Mouse (Mus musculus) CH12.LX (cell line): Measurements from ENCODE around the gene Camkk2. TPM values are rescaled to one million over a fixed set of nuclear protein-coding genes. Genes with fewer than 3 reads are reported as not detected.

Experiments
- DNase-seq: peaks from one replicate; pipeline ENCODE4 v3.0.0-alpha.2; 2013; ENCODE audit errors: extremely low read depth
- H3K27ac ChIP-seq: 2 replicates; pipeline ENCODE4 v1.5.1; 2012; ENCODE audit warnings: low read depth, mild to moderate bottlenecking, control low read depth, moderate library complexity; ENCODE audit not compliant: insufficient read depth
- H3K27me3 ChIP-seq: replicated peaks from 2 replicates; pipeline ENCODE3; 2012; ENCODE audit warnings: inconsistent platforms
- H3K36me3 ChIP-seq, 2 experiments: replicated peaks in 1 of 2; 2 replicates each; pipeline versions ENCODE3 to v1.6.1; 2012; ENCODE audit warnings: inconsistent platforms in 1 of 2, low read length in 1 of 2, mild to moderate bottlenecking in 1 of 2, mixed read lengths in 1 of 2, moderate library complexity in 1 of 2; ENCODE audit not compliant: control insufficient read depth in 1 of 2, insufficient read depth in 1 of 2
- H3K4me1 ChIP-seq, 2 experiments: 2 replicates each; pipeline ENCODE4 v1.6.1; 2012; ENCODE audit warnings: inconsistent platforms in 1 of 2, moderate library complexity in 1 of 2; ENCODE audit not compliant: insufficient read depth in 2 of 2, control insufficient read depth in 1 of 2
- H3K4me2 ChIP-seq: 2 replicates; pipeline ENCODE4 v1.6.1; 2012; ENCODE audit warnings: low read depth, mild to moderate bottlenecking, control low read depth; ENCODE audit not compliant: poor library complexity, insufficient read depth, severe bottlenecking
- H3K4me3 ChIP-seq, 3 experiments: fragments of 150-350 bp in 1 of 3; sonication (generic) in 1 of 3; replicated peaks in 1 of 3; 2 replicates each; pipeline versions ENCODE3 to v1.5.1; 2011 to 2012; ENCODE audit warnings: low read depth in 2 of 3, low read length in 2 of 3, mild to moderate bottlenecking in 2 of 3, moderate library complexity in 2 of 3, control low read depth in 1 of 3, improper control_type of control experiment in 1 of 3, inconsistent platforms in 1 of 3, mixed read lengths in 1 of 3; ENCODE audit not compliant: poor library complexity in 1 of 3
- H3K79me2 ChIP-seq: replicated peaks from 2 replicates; pipeline ENCODE4 v1.6.1; 2012; ENCODE audit warnings: mild to moderate bottlenecking, moderate library complexity; ENCODE audit not compliant: control insufficient read depth, poor library complexity, insufficient read depth, severe bottlenecking; ENCODE audit errors: extremely low read depth
- H3K9ac ChIP-seq: 2 replicates; pipeline ENCODE4 v1.6.1; 2012; ENCODE audit warnings: low read depth, mild to moderate bottlenecking, control low read depth, moderate library complexity; ENCODE audit not compliant: insufficient read depth
- H3K9me3 ChIP-seq: replicated peaks from 2 replicates; pipeline ENCODE3; 2012; ENCODE audit warnings: low read length, inconsistent platforms, mixed read lengths
- CHD1 ChIP-seq: IDR thresholded peaks from 2 replicates; pipeline ENCODE4 v1.6.1; 2012; ENCODE audit warnings: low read depth, low read length, improper control_type of control experiment, inconsistent platforms
- CHD2 ChIP-seq: IDR thresholded peaks from 2 replicates; pipeline ENCODE4 v1.6.1; 2011; ENCODE audit warnings: low read length, improper control_type of control experiment
- CTCF ChIP-seq, 2 experiments: IDR thresholded peaks in 1 of 2; conservative IDR thresholded peaks in 1 of 2; 2 replicates each; pipeline ENCODE4 v1.5.1; 2011 to 2012; ENCODE audit warnings: low read depth in 2 of 2, low read length in 2 of 2, improper control_type of control experiment in 1 of 2, inconsistent platforms in 1 of 2, mild to moderate bottlenecking in 1 of 2, moderate library complexity in 1 of 2
- E2F4 ChIP-seq: IDR thresholded peaks from 2 replicates; pipeline ENCODE4 v1.6.1; 2011; ENCODE audit warnings: low read depth, low read length, improper control_type of control experiment; ENCODE audit not compliant: insufficient replicate concordance
- ETS1 ChIP-seq: conservative IDR thresholded peaks from 2 replicates; pipeline ENCODE4 v1.6.1; 2012; ENCODE audit warnings: low read depth, mild to moderate bottlenecking, inconsistent platforms, low read length, improper control_type of control experiment, moderate library complexity
- IRF4 ChIP-seq: IDR thresholded peaks from 2 replicates; pipeline ENCODE4 v1.6.1; 2014; ENCODE audit warnings: low read depth, mild to moderate bottlenecking, inconsistent platforms, low read length, improper control_type of control experiment
- KAT2A ChIP-seq: IDR thresholded peaks from 2 replicates; pipeline ENCODE4 v1.6.1; 2012; ENCODE audit warnings: low read length, improper control_type of control experiment, inconsistent platforms; ENCODE audit not compliant: insufficient replicate concordance
- MAZ ChIP-seq: IDR thresholded peaks from 2 replicates; pipeline ENCODE4 v1.6.1; 2012; ENCODE audit warnings: low read depth, mild to moderate bottlenecking, inconsistent platforms, low read length, improper control_type of control experiment, moderate library complexity
- NELFE ChIP-seq: IDR thresholded peaks from 2 replicates; pipeline ENCODE4 v1.6.1; 2011; ENCODE audit warnings: low read depth, low read length, improper control_type of control experiment
- NRF1 ChIP-seq: IDR thresholded peaks from 2 replicates; pipeline ENCODE4 v1.6.1; 2014; ENCODE audit warnings: low read depth, mild to moderate bottlenecking, inconsistent platforms, low read length, improper control_type of control experiment, moderate library complexity
- PAX5 ChIP-seq: IDR thresholded peaks from 2 replicates; pipeline ENCODE4 v1.6.1; 2012; ENCODE audit warnings: low read length, inconsistent platforms, mixed read lengths
- POLR2A ChIP-seq: IDR thresholded peaks from 2 replicates; pipeline ENCODE4 v1.6.1; 2011; ENCODE audit warnings: low read depth, mild to moderate bottlenecking, improper control_type of control experiment, low read length
- POLR2AphosphoS2 ChIP-seq: IDR thresholded peaks from 2 replicates; pipeline ENCODE4 v1.6.1; 2011; ENCODE audit warnings: low read depth, low read length, improper control_type of control experiment
- SIN3A ChIP-seq: IDR thresholded peaks from 2 replicates; pipeline ENCODE4 v1.6.1; 2012; ENCODE audit warnings: low read length, improper control_type of control experiment, inconsistent platforms
- TBP ChIP-seq: conservative IDR thresholded peaks from 2 replicates; pipeline ENCODE4 v1.6.1; 2011; ENCODE audit warnings: low read depth, low read length, improper control_type of control experiment
- USF1 ChIP-seq: IDR thresholded peaks from 2 replicates; pipeline ENCODE4 v1.6.1; 2014; ENCODE audit warnings: low read depth, mild to moderate bottlenecking, inconsistent platforms, low read length, improper control_type of control experiment
- USF2 ChIP-seq: conservative IDR thresholded peaks from 2 replicates; pipeline ENCODE4 v1.6.1; 2011; ENCODE audit warnings: low read depth, low read length, improper control_type of control experiment
- ZC3H11A ChIP-seq: IDR thresholded peaks from 2 replicates; pipeline ENCODE4 v1.6.1; 2012; ENCODE audit warnings: low read depth, mild to moderate bottlenecking, inconsistent platforms, low read length, improper control_type of control experiment
- ZKSCAN1 ChIP-seq: IDR thresholded peaks from 2 replicates; pipeline ENCODE4 v1.6.1; 2012; ENCODE audit warnings: low read depth, inconsistent platforms, low read length, improper control_type of control experiment, borderline replicate concordance
- dilution Hi-C: fragments of 300-500 bp; cut with MboI; formaldehyde crosslinking; loops from 2 replicates; pipeline ENCODE4 v1.14.3; 2020; ENCODE audit warnings: low sequenced_read_pairs; ENCODE audit not compliant: extremely low pct_unique_long_range_greater_than_20kb, extremely low pct_ligation_motif_present
- in situ Hi-C: fragments of 300-500 bp; cut with MboI; formaldehyde crosslinking; loops from 3 replicates; pipeline ENCODE4 v1.14.3; 2019; ENCODE audit warnings: low sequenced_read_pairs, low pct_ligation_motif_present, low pct_unique_long_range_greater_than_20kb, mixed read lengths
- polyA plus RNA-seq: library from polyadenylated mRNA; unstranded; fragments of >175 nt; gene quantifications from 2 replicates; pipeline ENCODE4 v1.2.1, GENCODE M21; 2012; ENCODE audit warnings: low read depth; ENCODE audit not compliant: insufficient read length
- total RNA-seq, 2 experiments: library from RNA; depleted of rRNA; stranded (reverse); fragments of 300-350 nt in 1 of 2; fragments of >200 nt in 1 of 2; gene quantifications; 2 replicates each; pipeline ENCODE4 v1.2.3; 2012 to 2014

The Camkk2 gene
- total and polyA plus RNA-seq, 3 experiments = 8.6 to 12.7 (median 12.3) TPM

DNA sequence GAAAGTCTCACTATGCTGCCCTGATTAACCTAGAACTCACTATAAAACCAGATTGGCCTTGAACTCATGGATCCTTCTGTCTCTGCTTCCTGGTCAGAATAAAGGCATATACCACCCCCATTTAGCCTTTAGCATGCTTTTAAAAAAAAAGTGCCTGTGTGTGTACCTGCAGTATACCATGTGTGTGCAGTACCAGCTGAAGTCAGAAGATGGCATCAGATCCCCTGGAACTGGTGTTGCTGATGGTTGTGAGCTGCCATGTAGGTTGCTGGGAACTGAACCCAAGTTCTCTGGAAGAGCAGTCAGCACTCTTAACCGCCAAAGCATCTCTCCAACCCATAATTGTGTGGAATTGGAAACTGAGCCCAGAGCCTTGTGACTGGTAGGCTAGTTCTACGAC, 62.4 kb downstream of the Camkk2 start:
- H3K4me2 ChIP-seq = no peak overlapping the region
- peaks cover 3 to 31% of the 10 kb centered on the region in 2 experiments for H3K4me1 ChIP-seq
- H3K36me3 ChIP-seq = peaks cover 2 to 59% of the 10 kb centered on the region in 2 experiments
- H3K4me3 ChIP-seq = no peak overlapping the region
- H3K27me3 ChIP-seq = no peaks in the 10 kb centered on the region
- H3K9ac ChIP-seq = no peak overlapping the region
- TF ChIP-seq CTCF (conservative IDR thresholded peaks at IDR 0.05 in 1 of 2, IDR thresholded peaks at IDR 0.05 in 1 of 2; ENCODE audit: low read depth in 2 of 2, low read length in 2 of 2) = peak; percentile 22; a peak in 2 of 4 replicates
- TF ChIP-seq ETS1 = no peak
- dilution Hi-C loops = no loop called here
- in situ Hi-C loops = loop anchor here (10.0 kb wide), 1 partner anchor 72 kb away; the partner anchor contains the start of gene P2rx7
- peaks cover 17% of the 10 kb centered on the region for H3K9me3 ChIP-seq
- no peaks in the 10 kb centered on the region for H3K79me2 ChIP-seq
- no peak overlapping the region for H3K27ac ChIP-seq
- no peak for DNase-seq

DNA sequence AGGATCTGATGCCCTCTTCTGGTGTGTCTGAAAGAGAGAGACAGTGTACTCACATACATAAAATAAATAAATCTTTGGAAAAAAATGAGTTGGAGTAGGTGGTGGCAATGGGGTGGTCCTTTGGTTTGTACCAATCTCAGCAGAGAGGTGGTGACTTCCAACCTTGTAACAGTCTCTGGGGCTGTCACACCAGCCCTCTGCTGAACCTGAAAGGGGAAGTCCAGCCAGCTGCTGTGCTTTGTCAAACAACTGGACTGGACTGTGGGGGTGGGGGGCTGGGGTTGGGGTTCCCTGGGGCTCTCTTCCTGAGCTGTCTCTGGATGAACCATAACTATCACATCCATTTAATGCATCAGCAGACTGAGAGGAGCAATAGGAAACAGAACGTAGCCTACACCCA, 63.5 kb downstream of the Camkk2 start:
- H3K36me3 ChIP-seq = peaks cover 2 to 60% of the 10 kb centered on the region in 2 experiments
- no peaks in the 10 kb centered on the region for H3K27me3 ChIP-seq
- TF ChIP-seq ZC3H11A = no peak
- TF ChIP-seq CHD1 = no peak
- TF ChIP-seq NELFE = no peak
- no peak for TF ChIP-seq ETS1
- no peak for TF ChIP-seq SIN3A
- TF ChIP-seq IRF4 = no peak
- no peak for TF ChIP-seq PAX5
- no peak for TF ChIP-seq POLR2A
- TF ChIP-seq CHD2 = no peak
- TF ChIP-seq KAT2A = no peak
- H3K4me2 ChIP-seq = no peak overlapping the region
- dilution Hi-C loops = no loop called here
- peaks cover 3 to 31% of the 10 kb centered on the region in 2 experiments for H3K4me1 ChIP-seq
- peak; percentile 40 for DNase-seq
- in situ Hi-C loops = loop anchor here (10.0 kb wide), 1 partner anchor 71 kb away; the partner anchor contains the start of gene P2rx7
- peaks cover 20% of the 10 kb centered on the region for H3K9me3 ChIP-seq
- no peak overlapping the region for H3K4me3 ChIP-seq
- no peak overlapping the region for H3K9ac ChIP-seq
- no peak overlapping the region for H3K27ac ChIP-seq
- H3K79me2 ChIP-seq = no peaks in the 10 kb centered on the region

DNA sequence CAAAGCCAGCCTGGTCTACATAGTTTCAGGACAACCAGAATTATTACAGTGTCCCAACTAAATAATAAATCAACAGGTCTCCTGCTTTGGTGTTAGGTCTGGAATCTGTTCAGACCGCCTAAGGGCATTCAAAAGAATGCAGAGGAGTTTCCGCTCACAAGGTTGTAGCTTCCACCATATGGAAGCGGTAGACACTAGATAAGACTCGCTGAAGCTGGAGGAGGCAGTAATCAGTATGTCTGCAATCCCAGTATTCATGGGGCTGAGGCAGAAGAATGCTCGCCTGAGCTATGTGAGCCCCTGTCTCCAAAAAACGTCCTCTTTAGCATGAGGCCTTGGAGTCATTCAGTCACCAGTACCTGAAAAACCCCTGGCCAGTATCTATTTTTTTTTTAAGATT, 70.4 kb downstream of the Camkk2 start:
- TF ChIP-seq NRF1 (no peak), USF1 (no peak), IRF4 (no peak), USF2 (no peak), MAZ (no peak), E2F4 (no peak), SIN3A (no peak), CTCF (conservative IDR thresholded peaks at IDR 0.05 in 1 of 2, IDR thresholded peaks at IDR 0.05 in 1 of 2; ENCODE audit: low read depth in 2 of 2, low read length in 2 of 2) (no peak), ZKSCAN1 (no peak), POLR2AphosphoS2 (no peak), TBP (no peak), CHD1 (no peak)
- Histone ChIP-seq H3K4me3 (no peak overlapping the region), H3K79me2 (no peaks in the 10 kb centered on the region), H3K9ac (no peak overlapping the region), H3K27me3 (peaks cover 8% of the 10 kb centered on the region), H3K27ac (no peak overlapping the region), H3K4me2 (no peak overlapping the region), H3K4me1 (peaks cover 0 to 17% of the 10 kb centered on the region in 2 experiments; a peak in 2 of 4 replicates), H3K9me3 (peaks cover 12% of the 10 kb centered on the region), H3K36me3 (peaks cover 0 to 17% of the 10 kb centered on the region in 2 experiments)
- in situ Hi-C loops = no loop called here
- dilution Hi-C loops = no loop called here
- DNase-seq = no peak
